Mouse (Mus musculus): ENCODE results near the gene Numbl. TPM values are rescaled to one million over a fixed set of nuclear protein-coding genes. Genes with fewer than 3 reads are reported as not detected.

The Numbl gene
- polyA plus RNA-seq, 1 experiment from 2014 or later = 33.7 TPM

GRCm38 (mm10) chr7:27291795-27292466, 33.7 kb downstream of the Numbl start:
- H3K36me3 ChIP-seq (ENCODE audit: control insufficient read depth, insufficient read depth, low read length) = no peaks in the 10 kb centered on the region
- no peak overlapping the region for H3K4me3 ChIP-seq (replicated peaks; ENCODE audit: low read depth, low read length)
- no peaks in the 10 kb centered on the region for H3K4me1 ChIP-seq (ENCODE audit: control insufficient read depth, insufficient read depth, low read length)
- ATAC-seq (ENCODE audit: low FRiP score, low TSS enrichment) (no peak), DNase-seq (no peak)
- no peak overlapping the region for H3K4me2 ChIP-seq (ENCODE audit: low read length)
- H3K27me3 ChIP-seq (ENCODE audit: control insufficient read depth, insufficient read depth, low read length) = no peaks in the 10 kb centered on the region
- H3K9ac ChIP-seq (replicated peaks; ENCODE audit: low read length) = no peak overlapping the region
- no peak overlapping the region for H3K27ac ChIP-seq (replicated peaks; ENCODE audit: low read depth, low read length)
- no peaks in the 10 kb centered on the region for H3K9me3 ChIP-seq (ENCODE audit: control insufficient read depth, low read length)
- WGBS = 77% methylated on average over 12 of the region's 12 CpGs

GRCm38 (mm10) chr7:27295956-27296355, 37.7 kb downstream of the Numbl start:
- Histone ChIP-seq H3K4me1 (ENCODE audit: control insufficient read depth, insufficient read depth, low read length) (no peaks in the 10 kb centered on the region), H3K4me2 (ENCODE audit: low read length) (no peak overlapping the region), H3K36me3 (ENCODE audit: control insufficient read depth, insufficient read depth, low read length) (no peaks in the 10 kb centered on the region), H3K4me3 (replicated peaks; ENCODE audit: low read depth, low read length) (no peak overlapping the region), H3K27ac (replicated peaks; ENCODE audit: low read depth, low read length) (no peak overlapping the region), H3K9ac (replicated peaks; ENCODE audit: low read length) (no peak overlapping the region), H3K27me3 (ENCODE audit: control insufficient read depth, insufficient read depth, low read length) (no peaks in the 10 kb centered on the region), H3K9me3 (ENCODE audit: control insufficient read depth, low read length) (no peaks in the 10 kb centered on the region)
- DNase-seq (no peak), ATAC-seq (ENCODE audit: low FRiP score, low TSS enrichment) (no peak)
- 82% methylated on average over 4 of the region's 4 CpGs for WGBS

- no peak for DNase-seq
- Histone ChIP-seq H3K9me3 (ENCODE audit: control insufficient read depth, low read length) (no peaks in the 10 kb centered on the region), H3K27ac (replicated peaks; ENCODE audit: low read depth, low read length) (no peak overlapping the region), H3K4me2 (ENCODE audit: low read length) (no peak overlapping the region), H3K9ac (replicated peaks; ENCODE audit: low read length) (no peak overlapping the region), H3K4me1 (ENCODE audit: control insufficient read depth, insufficient read depth, low read length) (no peaks in the 10 kb centered on the region), H3K27me3 (ENCODE audit: control insufficient read depth, insufficient read depth, low read length) (no peaks in the 10 kb centered on the region), H3K4me3 (replicated peaks; ENCODE audit: low read depth, low read length) (no peak overlapping the region), H3K36me3 (ENCODE audit: control insufficient read depth, insufficient read depth, low read length) (no peaks in the 10 kb centered on the region)
- ATAC-seq (ENCODE audit: low FRiP score, low TSS enrichment) = no peak
- WGBS = 94% methylated on average over 4 of the region's 4 CpGs
These were observed 38.3 kb downstream of the Numbl start for GRCm38 (mm10) chr7:27296518-27296917.

GRCm38 (mm10) chr7:27298033-27298610, 39.9 kb downstream of the Numbl start:
- ATAC-seq (ENCODE audit: low FRiP score, low TSS enrichment) = no peak
- H3K9me3 ChIP-seq (ENCODE audit: control insufficient read depth, low read length) = no peaks in the 10 kb centered on the region
- 89% methylated on average over 16 of the region's 16 CpGs for WGBS

GRCm38 (mm10) chr7:27298816-27299215, 40.6 kb downstream of the Numbl start:
- H3K4me3 ChIP-seq (replicated peaks; ENCODE audit: low read depth, low read length) = no peak overlapping the region
- H3K27me3 ChIP-seq (ENCODE audit: control insufficient read depth, insufficient read depth, low read length) = no peaks in the 10 kb centered on the region
- H3K27ac ChIP-seq (replicated peaks; ENCODE audit: low read depth, low read length) = no peak overlapping the region
- H3K36me3 ChIP-seq (ENCODE audit: control insufficient read depth, insufficient read depth, low read length) = no peaks in the 10 kb centered on the region
- ATAC-seq (ENCODE audit: low FRiP score, low TSS enrichment) (no peak), DNase-seq (no peak)
- H3K9ac ChIP-seq (replicated peaks; ENCODE audit: low read length) = no peak overlapping the region
- H3K4me1 ChIP-seq (ENCODE audit: control insufficient read depth, insufficient read depth, low read length) = no peaks in the 10 kb centered on the region
- H3K4me2 ChIP-seq (ENCODE audit: low read length) = no peak overlapping the region
- H3K9me3 ChIP-seq (ENCODE audit: control insufficient read depth, low read length) = no peaks in the 10 kb centered on the region
- WGBS = 94% methylated on average over 6 of the region's 6 CpGs

More at GRCm38 (mm10) chr7:27298033-27298610, 39.9 kb downstream of the Numbl start:
- no peaks in the 10 kb centered on the region for H3K36me3 ChIP-seq (ENCODE audit: control insufficient read depth, insufficient read depth, low read length)
- no peak overlapping the region for H3K9ac ChIP-seq (replicated peaks; ENCODE audit: low read length)
- no peak overlapping the region for H3K4me2 ChIP-seq (ENCODE audit: low read length)
- H3K27me3 ChIP-seq (ENCODE audit: control insufficient read depth, insufficient read depth, low read length) = no peaks in the 10 kb centered on the region
- DNase-seq = no peak
- H3K4me3 ChIP-seq (replicated peaks; ENCODE audit: low read depth, low read length) = no peak overlapping the region
- H3K27ac ChIP-seq (replicated peaks; ENCODE audit: low read depth, low read length) = no peak overlapping the region
- no peaks in the 10 kb centered on the region for H3K4me1 ChIP-seq (ENCODE audit: control insufficient read depth, insufficient read depth, low read length)

- no peaks in the 10 kb centered on the region for H3K36me3 ChIP-seq (ENCODE audit: control insufficient read depth, insufficient read depth, low read length)
- no peak for ATAC-seq (ENCODE audit: low FRiP score, low TSS enrichment)
- WGBS = 93% methylated on average over 4 of the region's 4 CpGs
These were observed 42.1 kb downstream of the Numbl start for GRCm38 (mm10) chr7:27300351-27300750.

GRCm38 (mm10) chr7:27300801-27301200, 42.6 kb downstream of the Numbl start:
- no peak for DNase-seq
- H3K4me3 ChIP-seq (replicated peaks; ENCODE audit: low read depth, low read length) = no peak overlapping the region
- H3K36me3 ChIP-seq (ENCODE audit: control insufficient read depth, insufficient read depth, low read length) = no peaks in the 10 kb centered on the region
- H3K27ac ChIP-seq (replicated peaks; ENCODE audit: low read depth, low read length) = no peak overlapping the region
- no peak for ATAC-seq (ENCODE audit: low FRiP score, low TSS enrichment)
- H3K4me2 ChIP-seq (ENCODE audit: low read length) = no peak overlapping the region
- no peaks in the 10 kb centered on the region for H3K9me3 ChIP-seq (ENCODE audit: control insufficient read depth, low read length)
- no peak overlapping the region for H3K9ac ChIP-seq (replicated peaks; ENCODE audit: low read length)
- no peaks in the 10 kb centered on the region for H3K27me3 ChIP-seq (ENCODE audit: control insufficient read depth, insufficient read depth, low read length)
- H3K4me1 ChIP-seq (ENCODE audit: control insufficient read depth, insufficient read depth, low read length) = no peaks in the 10 kb centered on the region
- WGBS = 78% methylated on average over 5 of the region's 5 CpGs

More at GRCm38 (mm10) chr7:27300351-27300750, 42.1 kb downstream of the Numbl start:
- Histone ChIP-seq H3K4me2 (ENCODE audit: low read length) (no peak overlapping the region), H3K27me3 (ENCODE audit: control insufficient read depth, insufficient read depth, low read length) (no peaks in the 10 kb centered on the region), H3K9ac (replicated peaks; ENCODE audit: low read length) (no peak overlapping the region), H3K4me3 (replicated peaks; ENCODE audit: low read depth, low read length) (no peak overlapping the region), H3K27ac (replicated peaks; ENCODE audit: low read depth, low read length) (no peak overlapping the region), H3K4me1 (ENCODE audit: control insufficient read depth, insufficient read depth, low read length) (no peaks in the 10 kb centered on the region), H3K9me3 (ENCODE audit: control insufficient read depth, low read length) (no peaks in the 10 kb centered on the region)
- no peak for DNase-seq

GRCm38 (mm10) chr7:27302172-27302571, 43.9 kb downstream of the Numbl start:
- no peak overlapping the region for H3K4me2 ChIP-seq (ENCODE audit: low read length)
- H3K9me3 ChIP-seq (ENCODE audit: control insufficient read depth, low read length) = no peaks in the 10 kb centered on the region
- 12% methylated on average over 11 of the region's 11 CpGs for WGBS
- H3K4me1 ChIP-seq (ENCODE audit: control insufficient read depth, insufficient read depth, low read length) = no peaks in the 10 kb centered on the region
- H3K4me3 ChIP-seq (replicated peaks; ENCODE audit: low read depth, low read length) = no peak overlapping the region
- ATAC-seq (ENCODE audit: low FRiP score, low TSS enrichment) (no peak), DNase-seq (peak; percentile 83)
- no peaks in the 10 kb centered on the region for H3K36me3 ChIP-seq (ENCODE audit: control insufficient read depth, insufficient read depth, low read length)
- no peak overlapping the region for H3K9ac ChIP-seq (replicated peaks; ENCODE audit: low read length)
- no peaks in the 10 kb centered on the region for H3K27me3 ChIP-seq (ENCODE audit: control insufficient read depth, insufficient read depth, low read length)
- no peak overlapping the region for H3K27ac ChIP-seq (replicated peaks; ENCODE audit: low read depth, low read length)
